Mouse (Mus musculus): ENCODE measurements around the gene Aamp. TPM values are rescaled to one million over a fixed set of nuclear protein-coding genes. Genes with fewer than 3 reads are reported as not detected.

The Aamp gene
- polyA plus RNA-seq, 1 experiment from 2014 or later: 211 TPM

DNA sequence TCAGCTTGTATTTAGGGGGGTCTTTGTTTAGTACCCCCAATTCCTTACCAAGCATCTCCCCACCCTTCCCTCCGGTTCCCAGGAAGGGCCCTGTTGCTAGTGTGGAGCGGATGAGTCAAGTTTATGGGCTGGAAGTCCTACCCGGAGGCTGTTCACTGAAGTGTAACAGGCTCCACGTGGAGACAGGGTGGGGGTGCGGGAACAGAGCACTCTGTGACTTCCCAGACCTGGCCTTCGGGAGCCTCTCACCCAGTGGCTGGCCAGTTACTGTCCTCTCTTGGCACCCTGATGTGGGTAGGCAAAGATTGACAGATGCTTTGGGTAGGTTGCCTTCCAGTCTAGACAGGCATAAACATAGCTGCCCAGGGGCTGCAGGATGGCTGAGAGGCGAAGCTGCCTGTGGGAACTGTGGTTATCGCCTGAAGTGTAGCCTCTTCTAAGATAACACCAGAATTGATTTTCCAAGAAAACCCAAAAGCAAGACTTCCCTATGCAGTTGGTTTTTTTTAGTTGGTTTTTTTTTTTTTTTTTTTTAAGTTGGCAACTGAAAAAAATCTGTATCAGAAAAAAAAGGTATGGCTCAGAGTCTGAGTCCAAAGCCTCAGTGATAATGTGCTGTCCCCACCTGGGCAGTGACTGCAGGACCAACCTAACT is 6.5 kb downstream of the Aamp start:
- Histone ChIP-seq H3K9ac (replicated peaks) (no peak overlapping the region), H3K27me3 (no peaks in the 10 kb centered on the region), H3K4me2 (replicated peaks) (no peak overlapping the region), H3K36me3 (peaks cover 35% of the 10 kb centered on the region), H3K4me3 (no peak overlapping the region), H3K4me1 (peaks cover 5% of the 10 kb centered on the region; the same call in 1 of the 2 replicates), H3K27ac (replicated peaks) (no peak overlapping the region), H3K9me3 (no peaks in the 10 kb centered on the region)
- ATAC-seq (replicated peaks): no peak
- 73% methylated on average over 8 of the region's 8 CpGs for WGBS

DNA sequence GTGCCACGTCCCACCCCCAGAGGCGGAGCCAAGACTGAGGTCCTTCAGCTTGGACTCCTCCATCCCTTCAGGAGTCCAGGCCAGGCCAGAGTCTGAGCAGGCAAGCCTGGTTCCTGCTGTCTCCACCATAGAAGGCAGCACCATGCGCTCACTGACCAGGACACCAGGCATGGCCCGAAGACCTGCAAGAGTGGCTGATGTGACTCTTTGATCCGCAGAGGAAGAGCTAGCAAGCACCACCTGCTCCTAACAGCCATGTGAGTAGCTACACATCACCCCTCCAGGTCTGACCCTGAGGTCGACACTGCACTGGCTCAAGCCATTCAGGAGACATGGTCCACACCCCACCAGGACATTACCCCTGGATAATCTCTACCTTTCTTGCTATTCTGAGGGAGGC is 7.5 kb downstream of the Aamp start:
- Histone ChIP-seq H3K27me3 (no peaks in the 10 kb centered on the region), H3K9me3 (no peaks in the 10 kb centered on the region), H3K36me3 (peaks cover 27% of the 10 kb centered on the region), H3K9ac (replicated peaks) (no peak overlapping the region), H3K27ac (replicated peaks) (no peak overlapping the region), H3K4me1 (no peaks in the 10 kb centered on the region), H3K4me3 (no peak overlapping the region), H3K4me2 (replicated peaks) (no peak overlapping the region)
- WGBS: 73% methylated on average over 6 of the region's 6 CpGs
- ATAC-seq (replicated peaks): no peak

DNA sequence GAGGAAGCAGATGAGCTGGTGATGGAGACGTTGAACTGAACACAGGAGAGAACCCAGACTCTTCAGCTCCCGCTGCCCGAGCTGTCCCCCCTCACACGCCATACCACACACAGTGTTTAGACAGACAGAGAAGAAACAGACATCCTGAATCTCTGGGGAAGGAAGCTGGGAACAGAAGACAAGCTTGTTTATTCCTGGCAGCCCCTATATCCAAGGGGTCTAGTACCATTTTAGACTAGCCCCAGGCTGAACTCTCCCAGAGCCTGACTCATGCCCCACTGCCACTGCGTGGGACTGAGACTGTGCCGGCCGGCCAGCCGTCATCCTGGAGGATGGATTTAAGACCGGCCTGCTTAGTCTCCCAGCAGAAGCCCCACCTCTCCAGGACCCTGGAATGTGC is 9.5 kb downstream of the Aamp start:
- Histone ChIP-seq H3K9me3 (no peaks in the 10 kb centered on the region), H3K4me1 (no peaks in the 10 kb centered on the region), H3K27ac (replicated peaks) (no peak overlapping the region), H3K36me3 (peaks cover 9% of the 10 kb centered on the region), H3K4me2 (replicated peaks) (no peak overlapping the region), H3K27me3 (no peaks in the 10 kb centered on the region), H3K4me3 (no peak overlapping the region), H3K9ac (replicated peaks) (no peak overlapping the region)
- WGBS: 61% methylated on average over 9 of the region's 9 CpGs
- ATAC-seq (replicated peaks): no peak

- no peak for ATAC-seq (replicated peaks)
- no peaks in the 10 kb centered on the region for H3K9me3 ChIP-seq
- peaks cover 23% of the 10 kb centered on the region for H3K36me3 ChIP-seq
- no peak overlapping the region for H3K9ac ChIP-seq (replicated peaks)
- no peak overlapping the region for H3K4me2 ChIP-seq (replicated peaks)
- no peaks in the 10 kb centered on the region for H3K4me1 ChIP-seq
- 75% methylated on average over 4 of the region's 4 CpGs for WGBS
- no peak overlapping the region for H3K27ac ChIP-seq (replicated peaks)
- H3K4me3 ChIP-seq: no peak overlapping the region
- H3K27me3 ChIP-seq: no peaks in the 10 kb centered on the region
These were observed 12.9 kb downstream of the Aamp start for GRCm38 (mm10) chr1:74271659-74272058.

DNA sequence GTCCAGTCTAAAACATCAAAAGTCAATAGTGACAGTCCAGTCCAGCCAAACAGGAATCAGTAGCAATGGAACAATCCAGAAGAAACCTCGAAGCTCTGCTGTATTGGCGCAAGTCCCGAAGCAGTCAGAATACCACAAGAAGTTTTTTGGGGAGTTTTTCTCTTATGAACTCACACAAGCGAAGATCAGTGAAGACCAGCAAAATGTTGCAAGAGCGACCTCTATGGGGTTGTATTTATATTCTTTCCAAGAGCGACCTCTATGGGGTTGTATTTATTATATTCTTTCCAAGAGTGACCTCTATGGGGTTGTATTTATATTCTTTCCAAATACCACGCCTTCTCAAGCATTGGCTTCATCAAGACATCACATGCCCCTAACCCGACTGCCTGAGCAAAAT is 15.8 kb downstream of the Aamp start:
- Histone ChIP-seq H3K36me3 (peaks cover 51% of the 10 kb centered on the region), H3K4me1 (no peaks in the 10 kb centered on the region), H3K4me3 (no peak overlapping the region), H3K9me3 (no peaks in the 10 kb centered on the region), H3K4me2 (replicated peaks) (no peak overlapping the region), H3K27ac (replicated peaks) (no peak overlapping the region), H3K9ac (replicated peaks) (no peak overlapping the region), H3K27me3 (no peaks in the 10 kb centered on the region)
- WGBS: 89% methylated on average over 8 of the region's 8 CpGs
- ATAC-seq (replicated peaks): no peak

- Histone ChIP-seq H3K36me3 (peaks cover 77% of the 10 kb centered on the region), H3K4me2 (replicated peaks) (no peak overlapping the region), H3K27me3 (no peaks in the 10 kb centered on the region), H3K4me3 (no peak overlapping the region), H3K9me3 (no peaks in the 10 kb centered on the region), H3K27ac (replicated peaks) (no peak overlapping the region), H3K4me1 (no peaks in the 10 kb centered on the region), H3K9ac (replicated peaks) (no peak overlapping the region)
- WGBS: 93% methylated on average over 6 of the region's 6 CpGs
- ATAC-seq (replicated peaks): no peak
These were observed 22.0 kb downstream of the Aamp start for GRCm38 (mm10) chr1:74262510-74262909.

GRCm38 (mm10) chr1:74256782-74257181 is 27.8 kb downstream of the Aamp start:
- H3K4me3 ChIP-seq: no peak overlapping the region
- no peak overlapping the region for H3K4me2 ChIP-seq (replicated peaks)
- H3K4me1 ChIP-seq: no peaks in the 10 kb centered on the region
- ATAC-seq (replicated peaks): no peak
- no peak overlapping the region for H3K9ac ChIP-seq (replicated peaks)
- 81% methylated on average over 4 of the region's 4 CpGs for WGBS
- H3K36me3 ChIP-seq: peaks cover 70% of the 10 kb centered on the region
- H3K27ac ChIP-seq (replicated peaks): no peak overlapping the region
- H3K9me3 ChIP-seq: no peaks in the 10 kb centered on the region
- H3K27me3 ChIP-seq: no peaks in the 10 kb centered on the region

GRCm38 (mm10) chr1:74255704-74256345 is 28.7 kb downstream of the Aamp start:
- Histone ChIP-seq H3K27ac (replicated peaks) (no peak overlapping the region), H3K4me1 (no peaks in the 10 kb centered on the region), H3K36me3 (peaks cover 74% of the 10 kb centered on the region), H3K4me2 (replicated peaks) (no peak overlapping the region), H3K27me3 (no peaks in the 10 kb centered on the region), H3K9me3 (no peaks in the 10 kb centered on the region), H3K9ac (replicated peaks) (no peak overlapping the region), H3K4me3 (no peak overlapping the region)
- WGBS: 97% methylated on average over 8 of the region's 8 CpGs
- ATAC-seq (replicated peaks): no peak

GRCm38 (mm10) chr1:74250096-74250495 is 34.4 kb downstream of the Aamp start:
- Histone ChIP-seq H3K27ac (replicated peaks) (no peak overlapping the region), H3K27me3 (no peaks in the 10 kb centered on the region), H3K4me1 (no peaks in the 10 kb centered on the region), H3K9ac (replicated peaks) (no peak overlapping the region), H3K4me3 (no peak overlapping the region), H3K4me2 (replicated peaks) (no peak overlapping the region), H3K9me3 (no peaks in the 10 kb centered on the region), H3K36me3 (peaks cover 62% of the 10 kb centered on the region)
- no peak for ATAC-seq (replicated peaks)
- 93% methylated on average over 4 of the region's 4 CpGs for WGBS

- Histone ChIP-seq H3K9me3 (no peaks in the 10 kb centered on the region), H3K36me3 (peaks cover 57% of the 10 kb centered on the region), H3K4me2 (replicated peaks) (no peak overlapping the region), H3K9ac (replicated peaks) (no peak overlapping the region), H3K4me1 (no peaks in the 10 kb centered on the region), H3K27me3 (no peaks in the 10 kb centered on the region), H3K4me3 (no peak overlapping the region), H3K27ac (replicated peaks) (no peak overlapping the region)
- 74% methylated on average over 5 of the region's 5 CpGs for WGBS
- ATAC-seq (replicated peaks): no peak
These were observed 35.1 kb downstream of the Aamp start for GRCm38 (mm10) chr1:74249331-74249980.

GRCm38 (mm10) chr1:74248799-74249198 is 35.7 kb downstream of the Aamp start:
- Histone ChIP-seq H3K27me3 (no peaks in the 10 kb centered on the region), H3K9me3 (no peaks in the 10 kb centered on the region), H3K4me3 (no peak overlapping the region), H3K27ac (replicated peaks) (no peak overlapping the region), H3K9ac (replicated peaks) (no peak overlapping the region), H3K4me1 (no peaks in the 10 kb centered on the region), H3K36me3 (peaks cover 51% of the 10 kb centered on the region), H3K4me2 (replicated peaks) (no peak overlapping the region)
- no peak for ATAC-seq (replicated peaks)
- 86% methylated on average over 1 of the region's 1 CpGs for WGBS

DNA sequence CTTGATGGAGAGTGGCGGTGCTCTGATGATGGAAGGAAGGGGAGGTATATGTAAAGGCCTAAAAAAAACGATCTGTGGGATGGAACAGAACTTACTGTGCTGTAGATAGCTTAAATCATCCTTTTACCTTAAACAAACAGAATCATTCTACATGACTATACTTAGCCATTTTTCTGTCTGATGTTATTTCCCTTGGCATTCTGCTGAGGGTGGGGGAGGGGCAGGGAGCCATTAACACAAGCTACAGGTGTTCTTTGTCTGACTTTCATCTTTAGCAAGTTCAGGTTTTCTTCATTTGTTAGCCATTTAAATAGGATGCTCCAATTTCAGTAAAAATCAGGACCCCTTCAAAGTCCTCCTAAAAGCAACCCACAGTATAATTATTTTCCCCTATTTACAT is 39.0 kb downstream of the Aamp start:
- 92% methylated on average over 2 of the region's 2 CpGs for WGBS
- no peak overlapping the region for H3K9ac ChIP-seq (replicated peaks)
- H3K4me1 ChIP-seq: peaks cover 2% of the 10 kb centered on the region

More for the DNA sequence above, 39.0 kb downstream of the Aamp start:
- H3K9me3 ChIP-seq: no peaks in the 10 kb centered on the region
- H3K36me3 ChIP-seq: peaks cover 24% of the 10 kb centered on the region
- no peak overlapping the region for H3K4me2 ChIP-seq (replicated peaks)
- no peaks in the 10 kb centered on the region for H3K27me3 ChIP-seq
- H3K27ac ChIP-seq (replicated peaks): no peak overlapping the region
- H3K4me3 ChIP-seq: no peak overlapping the region
- ATAC-seq (replicated peaks): no peak

All from forebrain, embryonic 15.5 days (tissue).